Mouse (Mus musculus) MEL-GATA-1-ER (cell line): ENCODE data around the gene Gm6657.
A peak's percentile ranks its signal among the peaks of the same experiment; 100 is the strongest.

Experiments used
- DNase-seq: peaks from one replicate; pipeline ENCODE4 v3.0.0-alpha.2; 2012; ENCODE audit warnings: low read depth; ENCODE audit errors: extremely low read depth

Gene Gm6657

GRCm38 (mm10) chr12:78193942-78194341 lies at the start of gene Gm6657:
Gm6657 (plus strand) TSS chr12:78194242.
- no peak for DNase-seq

GRCm38 (mm10) chr12:78153308-78154002 lies 40.6 kb upstream of the Gm6657 start:
- DNase-seq: no peak

- peak; percentile 14 for DNase-seq
These were observed 23.9 kb upstream of the Gm6657 start for GRCm38 (mm10) chr12:78170178-78170577.

- no peak for DNase-seq
These were observed 20.1 kb upstream of the Gm6657 start for GRCm38 (mm10) chr12:78173945-78174344.

GRCm38 (mm10) chr12:78174671-78175070 lies 19.4 kb upstream of the Gm6657 start:
- DNase-seq: no peak

- DNase-seq: no peak
These were observed 12.6 kb upstream of the Gm6657 start for GRCm38 (mm10) chr12:78181452-78181851.

GRCm38 (mm10) chr12:78195368-78195767 lies 1.3 kb downstream of the Gm6657 start:
- no peak for DNase-seq

- DNase-seq: no peak
These were observed 9.6 kb downstream of the Gm6657 start for GRCm38 (mm10) chr12:78203646-78204045.

- peak; percentile 74 for DNase-seq
These were observed 12.0 kb downstream of the Gm6657 start for GRCm38 (mm10) chr12:78205915-78206570.

GRCm38 (mm10) chr12:78206571-78206960 lies 12.5 kb downstream of the Gm6657 start:
- no peak for DNase-seq

- no peak for DNase-seq
These were observed 15.8 kb downstream of the Gm6657 start for GRCm38 (mm10) chr12:78209856-78210255.

GRCm38 (mm10) chr12:78215490-78215889 lies 21.4 kb downstream of the Gm6657 start:
- DNase-seq: no peak

- DNase-seq: no peak
These were observed 25.3 kb downstream of the Gm6657 start for GRCm38 (mm10) chr12:78219191-78219825.

GRCm38 (mm10) chr12:78225707-78226518 lies 31.9 kb downstream of the Gm6657 start, which contains the start of gene Gphn:
Gphn (plus strand) TSS chr12:78226379.
- DNase-seq: peak; percentile 67

- DNase-seq: peak; percentile 49
These were observed 32.5 kb downstream of the Gm6657 start for GRCm38 (mm10) chr12:78226519-78226875.

GRCm38 (mm10) chr12:78227021-78227932 lies 33.2 kb downstream of the Gm6657 start:
- DNase-seq: peak; percentile 29

- no peak for DNase-seq
These were observed 34.1 kb downstream of the Gm6657 start for GRCm38 (mm10) chr12:78228139-78228538.

GRCm38 (mm10) chr12:78232560-78232959 lies 38.5 kb downstream of the Gm6657 start:
- no peak for DNase-seq

- DNase-seq: no peak
These were observed 54.3 kb downstream of the Gm6657 start for GRCm38 (mm10) chr12:78248366-78248765.

GRCm38 (mm10) chr12:78249151-78249550 lies 55.1 kb downstream of the Gm6657 start:
- no peak for DNase-seq
